ENCODE assay signal across 23 mouse cellular contexts in the genomic region with DNA sequence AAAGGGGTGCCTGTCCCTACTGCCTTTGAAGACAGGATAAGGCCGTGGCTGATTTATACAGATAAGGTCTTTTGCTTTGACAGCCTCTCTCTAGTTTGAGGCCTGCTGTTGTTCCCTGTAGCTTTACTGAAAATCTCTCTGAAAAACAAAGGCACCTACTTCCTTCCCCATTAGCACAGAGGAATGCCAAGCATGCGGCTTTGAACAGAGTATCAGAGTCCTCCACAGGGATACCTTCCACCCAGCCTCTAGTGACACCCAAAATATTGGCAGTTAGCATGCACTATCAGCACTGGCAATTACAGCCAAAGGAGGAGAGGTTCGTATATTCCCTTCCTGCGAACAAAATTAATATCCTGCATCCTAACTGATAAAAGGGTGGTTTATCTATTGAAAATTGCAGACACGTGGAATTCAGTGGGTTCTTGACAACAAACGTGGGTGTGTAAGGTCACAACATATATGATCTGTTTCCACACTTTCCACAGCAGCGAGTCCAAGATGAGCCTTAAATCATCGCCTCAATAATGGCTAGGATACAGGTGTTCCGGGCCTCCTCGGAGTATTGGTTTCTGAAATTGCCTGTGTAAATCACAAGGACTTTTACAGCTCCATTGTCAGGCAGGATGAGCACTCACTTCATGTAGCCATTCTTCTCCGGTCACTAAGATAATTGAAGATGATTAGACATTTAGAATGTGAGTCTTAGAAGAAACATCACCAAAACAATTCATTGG.
DNase-seq lines count a peak whose midpoint lies in the region; ATAC-seq and TF ChIP-seq lines count a peak whose summit lies in the region.
"Had no signal": no experiment of that assay in that cellular context is flagged by ENCODE, and none has a peak within 500 bp of the region (broad histone marks: within the 10 kb centered on the region; RNA-seq: fewer than 3 reads in every experiment).

No protein-coding gene starts in this region.

- H3K27ac ChIP-seq in heart, embryonic 16.5 days (ENCODE audit: low read length), result peak overlapping the region; percentile 66
- no peak overlapping the region for H3K27ac ChIP-seq in heart, embryonic 11.5 days (ENCODE audit: low read depth, low read length)
- no peak overlapping the region for H3K27ac ChIP-seq in thymus, adult 2 months (ENCODE audit: control insufficient read depth, insufficient read depth, low read length)
- no peak overlapping the region for H3K27ac ChIP-seq in intestine, embryonic 15.5 days
- H3K27ac ChIP-seq: heart, adult 2 months; hindbrain, embryonic 14.5 days; left cerebral cortex, adult 2 months; limb, embryonic 10.5 days; liver, embryonic 12.5 days; lung, embryonic 15.5 days had no signal

- H3K9me3 ChIP-seq in heart, embryonic 16.5 days (replicated peaks; ENCODE audit: control insufficient read depth, low read length), result no peaks in the 10 kb centered on the region
- no peaks in the 10 kb centered on the region for H3K9me3 ChIP-seq in heart, embryonic 11.5 days (replicated peaks; ENCODE audit: control insufficient read depth, low read length)
- no peaks in the 10 kb centered on the region for H3K9me3 ChIP-seq in intestine, embryonic 15.5 days
- H3K9me3 ChIP-seq: limb, embryonic 10.5 days; liver, embryonic 12.5 days; lung, embryonic 15.5 days had no signal

- H3K4me2 ChIP-seq in heart, embryonic 16.5 days (ENCODE audit: low read depth, low read length), result no peak overlapping the region
- H3K4me2 ChIP-seq in heart, embryonic 11.5 days, result no peak overlapping the region
- no peak overlapping the region for H3K4me2 ChIP-seq in intestine, embryonic 15.5 days (replicated peaks)
- H3K4me2 ChIP-seq: hindbrain, embryonic 14.5 days; liver, embryonic 12.5 days; lung, embryonic 15.5 days had no signal

- TF ChIP-seq CTCF in thymus, adult 2 months (IDR thresholded peaks at IDR 0.05; ENCODE audit: borderline replicate concordance, control insufficient read depth, extremely low read depth, insufficient read depth, low read length, poor library complexity), result no peak

- ATAC-seq in heart, embryonic 16.5 days (replicated peaks; ENCODE audit: extremely low read depth, insufficient read depth, low FRiP score), result no peak
- ATAC-seq in heart, embryonic 11.5 days (replicated peaks; ENCODE audit: insufficient number of reproducible peaks, low FRiP score, low TSS enrichment), result no peak
- ATAC-seq in intestine, embryonic 15.5 days, result no peak
- ATAC-seq: CD4-positive, CD25-positive, alpha-beta regulatory T cell, adult 4 months; forebrain, postnatal 0 days; intestine, postnatal 0 days; liver, embryonic 12.5 days had no signal

- H3K27me3 ChIP-seq in heart, embryonic 16.5 days (ENCODE audit: control insufficient read depth, insufficient read depth, low read length), result no peaks in the 10 kb centered on the region
- no peaks in the 10 kb centered on the region for H3K27me3 ChIP-seq in heart, embryonic 11.5 days (ENCODE audit: control insufficient read depth, insufficient read depth, low read length)
- H3K27me3 ChIP-seq in thymus, adult 2 months (ENCODE audit: control insufficient read depth, insufficient read depth, low read length), result no peaks in the 10 kb centered on the region
- no peaks in the 10 kb centered on the region for H3K27me3 ChIP-seq in intestine, embryonic 15.5 days (replicated peaks)
- H3K27me3 ChIP-seq: liver, embryonic 12.5 days; lung, embryonic 15.5 days had no signal

- no peak overlapping the region for H3K9ac ChIP-seq in heart, embryonic 16.5 days (ENCODE audit: low read length)
- no peak overlapping the region for H3K9ac ChIP-seq in heart, embryonic 11.5 days (ENCODE audit: low read depth, low read length)
- no peak overlapping the region for H3K9ac ChIP-seq in intestine, embryonic 15.5 days
- H3K9ac ChIP-seq: forebrain, postnatal 0 days; hindbrain, embryonic 14.5 days; liver, embryonic 12.5 days; lung, embryonic 15.5 days had no signal

- DNase-seq in embryo, embryonic 10.5 days (ENCODE audit: low spot score), result peak; percentile 3
- no peak for DNase-seq in embryo, embryonic 10 days (ENCODE audit: low spot score)
- DNase-seq in thymus, postnatal 25 days, result peak; percentile 12
- no peak for DNase-seq in thymus, adult 2 months
- no peak for DNase-seq in frontal cortex, postnatal 25 days (ENCODE audit: low spot score in 2 of 2)
- DNase-seq: adrenal gland, adult 2 months; cerebellum, postnatal 10 days; forebrain, postnatal 0 days; gastrocnemius, postnatal 10 days; heart, adult 2 months; kidney, postnatal 25 days had no signal

- H3K4me1 ChIP-seq in heart, embryonic 16.5 days (ENCODE audit: control insufficient read depth, insufficient read depth, low read length), result peaks cover 26% of the 10 kb centered on the region
- H3K4me1 ChIP-seq in heart, embryonic 11.5 days (ENCODE audit: control insufficient read depth, insufficient read depth, low read length), result peaks cover 29% of the 10 kb centered on the region
- H3K4me1 ChIP-seq in thymus, adult 2 months (replicated peaks; ENCODE audit: control insufficient read depth, insufficient read depth, low read length), result peaks cover 14% of the 10 kb centered on the region
- H3K4me1 ChIP-seq in intestine, embryonic 15.5 days (replicated peaks), result 0 out of 2 replicates have a peak, but pooled peaks cover 8% of the 10 kb centered on the region
- H3K4me1 ChIP-seq: limb, embryonic 10.5 days had no signal

- H3K36me3 ChIP-seq in heart, embryonic 16.5 days (ENCODE audit: control insufficient read depth, insufficient read depth), result no peaks in the 10 kb centered on the region
- no peaks in the 10 kb centered on the region for H3K36me3 ChIP-seq in heart, embryonic 11.5 days (ENCODE audit: control insufficient read depth, insufficient read depth, low read length)
- no peaks in the 10 kb centered on the region for H3K36me3 ChIP-seq in thymus, adult 2 months (ENCODE audit: control insufficient read depth, insufficient read depth, low read length)
- no peaks in the 10 kb centered on the region for H3K36me3 ChIP-seq in intestine, embryonic 15.5 days
- H3K36me3 ChIP-seq: G1E; limb, embryonic 10.5 days; liver, embryonic 12.5 days; lung, embryonic 15.5 days had no signal

- 45% methylated on average over 11 of the region's 11 CpGs for WGBS in heart, embryonic 16.5 days
- WGBS in heart, embryonic 11.5 days (ENCODE audit: insufficient replicate concordance), result 46% methylated on average over 11 of the region's 11 CpGs
- WGBS in thymus, adult 2 months, result 70% methylated on average over 11 of the region's 11 CpGs
- WGBS in intestine, embryonic 15.5 days, result 53% methylated on average over 11 of the region's 11 CpGs

- no peak for TF ChIP-seq POLR2A in thymus, adult 2 months (IDR thresholded peaks at IDR 0.05; ENCODE audit: control insufficient read depth, extremely low read depth, insufficient read depth, low read length, poor library complexity)

- no peak overlapping the region for H3K4me3 ChIP-seq in heart, embryonic 16.5 days (ENCODE audit: low read length)
- H3K4me3 ChIP-seq in heart, embryonic 11.5 days (ENCODE audit: low read depth, low read length), result no peak overlapping the region
- no peak overlapping the region for H3K4me3 ChIP-seq in thymus, adult 2 months (ENCODE audit: control insufficient read depth, insufficient read depth, low read length)
- H3K4me3 ChIP-seq in intestine, embryonic 15.5 days (replicated peaks), result no peak overlapping the region
- H3K4me3 ChIP-seq: erythroblast, embryonic 14.5 days; heart, adult 2 months; left cerebral cortex, adult 2 months; limb, embryonic 10.5 days; liver, embryonic 12.5 days; lung, embryonic 15.5 days had no signal

Comparison
In these comparisons a context has a peak if more than half of its experiments do, and no peak if none do; other contexts are left out.
1. DNase-seq: peak in embryo, embryonic 10.5 days (single experiment) and thymus, postnatal 25 days (single experiment); none in embryo, embryonic 10 days (single experiment), thymus, adult 2 months (single experiment) and frontal cortex, postnatal 25 days (0 of 2).